Mouse (Mus musculus) ES-Bruce4 (cell line): Measurements from ENCODE around the gene Nfe2l3.

Experiments
- CTCF ChIP-seq: IDR thresholded peaks from one replicate; pipeline ENCODE4 v1.8.1; 2011; ENCODE audit warnings: low read depth, low read length
- EP300 ChIP-seq: IDR thresholded peaks from 2 replicates; pipeline ENCODE4 v1.6.1; 2011; ENCODE audit warnings: low read depth, low read length; ENCODE audit not compliant: insufficient read depth
- POLR2A ChIP-seq: IDR thresholded peaks from one replicate; pipeline ENCODE4 v1.8.1; 2011; ENCODE audit warnings: low read length; ENCODE audit not compliant: insufficient read depth

DNA sequence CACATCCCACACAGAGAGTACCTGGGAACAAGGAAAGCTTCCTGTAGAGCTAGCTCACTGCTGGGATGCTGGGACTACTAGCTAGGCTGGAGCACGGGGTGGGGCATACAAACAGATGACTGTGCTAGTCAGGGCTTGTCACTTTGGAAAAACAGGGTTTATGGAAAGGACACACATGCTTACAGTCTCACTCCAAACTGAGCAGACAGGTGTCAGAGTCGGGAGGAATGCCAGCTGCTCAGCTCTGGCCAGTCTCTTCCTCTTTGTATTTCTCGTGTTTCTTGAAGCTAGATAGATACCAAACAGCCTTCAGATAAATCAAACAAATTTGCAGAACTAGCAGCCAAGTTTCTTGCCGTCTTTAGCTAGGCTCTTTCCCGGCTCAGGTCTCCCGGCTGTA lies 31.2 kb upstream of the Nfe2l3 start:
- no peak for TF ChIP-seq CTCF
- TF ChIP-seq EP300: peak; percentile 65; the same call in 1 of the 2 replicates
- no peak for TF ChIP-seq POLR2A
